Mouse (Mus musculus) lung, embryonic 14.5 days (tissue): ENCODE measurements around the gene Pgam1. TPM values are rescaled to one million over a fixed set of nuclear protein-coding genes. Genes with fewer than 3 reads are reported as not detected.
"Not testable (repeated sequence)": the region's sequence is repeated elsewhere in the genome, so short reads cannot be mapped to it uniquely, and the experiment has no call there.

ENCODE experiments used
- ATAC-seq: fragments of 200-750 bp; cut with Nextera tagmentation; 2 replicates; pipeline ENCODE4 v1.8.0; 2017; ENCODE audit warnings: mild to moderate bottlenecking, moderate TSS enrichment, moderate library complexity; ENCODE audit not compliant: insufficient read depth
- DNase-seq: peaks from one replicate; pipeline ENCODE4 v3.0.0-alpha.2; 2015
- H3K27ac ChIP-seq: fragments of 300-500 bp; sonication (generic); 2 replicates; pipeline ENCODE4 v1.5.1; 2014; ENCODE audit warnings: low read depth, mild to moderate bottlenecking, moderate library complexity
- H3K27me3 ChIP-seq: fragments of 300-500 bp; sonication (generic); 2 replicates; pipeline ENCODE4 v1.6.1; 2014; ENCODE audit warnings: low read length, control low read depth; ENCODE audit not compliant: insufficient read depth
- H3K36me3 ChIP-seq: fragments of 300-500 bp; sonication (generic); 2 replicates; pipeline ENCODE4 v1.6.1; 2014; ENCODE audit warnings: control low read depth; ENCODE audit not compliant: insufficient read depth
- H3K4me1 ChIP-seq: fragments of 300-500 bp; sonication (generic); 2 replicates; pipeline ENCODE4 v1.6.1; 2014; ENCODE audit warnings: antibody characterized with exemption, control low read depth; ENCODE audit not compliant: insufficient read depth
- H3K4me2 ChIP-seq: fragments of 300-500 bp; sonication (generic); 2 replicates; pipeline ENCODE4 v1.6.1; 2014; ENCODE audit warnings: mild to moderate bottlenecking
- H3K4me3 ChIP-seq: fragments of 300-500 bp; sonication (generic); 2 replicates; pipeline ENCODE4 v1.5.1; 2014; ENCODE audit warnings: low read depth, low read length
- H3K9ac ChIP-seq: fragments of 300-500 bp; sonication (generic); 2 replicates; pipeline ENCODE4 v1.6.1; 2014
- H3K9me3 ChIP-seq: fragments of 300-500 bp; sonication (generic); 2 replicates; pipeline ENCODE4 v1.6.1; 2016; ENCODE audit warnings: low read depth, low read length, control low read depth
- CTCF ChIP-seq: IDR thresholded peaks from 2 replicates; pipeline ENCODE4 v1.5.1; 2016; ENCODE audit warnings: antibody characterized with exemption, low read depth
- WGBS: fragments of 180-500 bp; shearing (Covaris S2); extraction: QIAGEN DNeasy Blood & Tissue Kit; methylation state at CpG from one replicate; pipeline ENCODE4 v1.1.7; 2014; 5-methylcytosine and 5-hydroxymethylcytosine counted together
- polyA plus RNA-seq: library from polyadenylated mRNA; unstranded; fragments of >200 nt; fragmentation: Nextera tagmentation; extraction: Ambion mirVana; gene quantifications from 2 replicates; pipeline ENCODE4 v1.2.1, GENCODE M21; 2014

Pgam1 gene
- 662 and 692 TPM in 2 replicates for polyA plus RNA-seq

GRCm38 (mm10) chr19:41911178-41912073 is at the start of gene Pgam1:
Pgam1 (plus strand) TSS chr19:41911923.
- 5% methylated on average over 54 of the region's 54 CpGs for WGBS
- Histone ChIP-seq H3K9me3 (no peaks in the 10 kb centered on the region), H3K9ac (peak within 1 kb of the TSS; percentile 97), H3K4me2 (peak within 1 kb of the TSS; percentile 76), H3K27ac (peak within 1 kb of the TSS; percentile 96), H3K4me3 (peak within 1 kb of the TSS; percentile 95), H3K4me1 (no peaks in the 10 kb centered on the region; the same call in 1 of the 2 replicates), H3K27me3 (no peaks in the 10 kb centered on the region), H3K36me3 (peaks cover 24% of the 10 kb centered on the region)
- ATAC-seq: peak; percentile 92
- TF ChIP-seq CTCF: no peak
- DNase-seq: peak; percentile 100

GRCm38 (mm10) chr19:41866707-41867106 is 45.0 kb upstream of the Pgam1 start:
- Histone ChIP-seq H3K36me3 (peaks cover 63% of the 10 kb centered on the region), H3K9ac (no peak overlapping the region), H3K27me3 (no peaks in the 10 kb centered on the region), H3K4me2 (no peak overlapping the region), H3K4me3 (no peak overlapping the region), H3K9me3 (no peaks in the 10 kb centered on the region), H3K4me1 (no peaks in the 10 kb centered on the region), H3K27ac (no peak overlapping the region)
- no peak for TF ChIP-seq CTCF
- DNase-seq (no peak), ATAC-seq (no peak)
- 84% methylated on average over 8 of the region's 8 CpGs for WGBS

GRCm38 (mm10) chr19:41869296-41869695 is 42.4 kb upstream of the Pgam1 start:
- H3K9ac ChIP-seq: no peak overlapping the region
- DNase-seq (no peak), ATAC-seq (no peak)
- no peak overlapping the region for H3K27ac ChIP-seq
- no peak overlapping the region for H3K4me3 ChIP-seq
- no peaks in the 10 kb centered on the region for H3K9me3 ChIP-seq
- no peak overlapping the region for H3K4me2 ChIP-seq
- H3K4me1 ChIP-seq: no peaks in the 10 kb centered on the region
- TF ChIP-seq CTCF: no peak
- WGBS: 94% methylated on average over 5 of the region's 5 CpGs
- peaks cover 74% of the 10 kb centered on the region for H3K36me3 ChIP-seq
- H3K27me3 ChIP-seq: no peaks in the 10 kb centered on the region

GRCm38 (mm10) chr19:41869946-41870345 is 41.8 kb upstream of the Pgam1 start:
- H3K9ac ChIP-seq, ATAC-seq, H3K4me2 ChIP-seq, H3K27ac ChIP-seq, H3K4me1 ChIP-seq, H3K4me3 ChIP-seq, H3K27me3 ChIP-seq, H3K9me3 ChIP-seq: not testable (repeated sequence)
- H3K36me3 ChIP-seq: peaks cover 77% of the 10 kb centered on the region
- DNase-seq: peak; percentile 11
- WGBS: 85% methylated on average over 5 of the region's 5 CpGs

GRCm38 (mm10) chr19:41872285-41872684 is 39.4 kb upstream of the Pgam1 start:
- no peak for DNase-seq
- no peaks in the 10 kb centered on the region for H3K4me1 ChIP-seq
- no peak overlapping the region for H3K4me3 ChIP-seq
- H3K9me3 ChIP-seq: no peaks in the 10 kb centered on the region
- no peak overlapping the region for H3K4me2 ChIP-seq
- H3K9ac ChIP-seq: no peak overlapping the region
- peaks cover 82% of the 10 kb centered on the region for H3K36me3 ChIP-seq
- TF ChIP-seq CTCF: no peak
- ATAC-seq: no peak
- no peak overlapping the region for H3K27ac ChIP-seq
- no peaks in the 10 kb centered on the region for H3K27me3 ChIP-seq
- 94% methylated on average over 2 of the region's 2 CpGs for WGBS

- no peak overlapping the region for H3K9ac ChIP-seq
- H3K27me3 ChIP-seq: no peaks in the 10 kb centered on the region
- H3K4me1 ChIP-seq: no peaks in the 10 kb centered on the region
- H3K9me3 ChIP-seq: no peaks in the 10 kb centered on the region
- ATAC-seq: no peak
- no peak for DNase-seq
- peaks cover 76% of the 10 kb centered on the region for H3K36me3 ChIP-seq
- H3K4me3 ChIP-seq: no peak overlapping the region
- WGBS: 89% methylated on average over 14 of the region's 14 CpGs
- H3K4me2 ChIP-seq: no peak overlapping the region
- H3K27ac ChIP-seq: no peak overlapping the region
- no peak for TF ChIP-seq CTCF
Measured at GRCm38 (mm10) chr19:41874356-41874755, 37.4 kb upstream of the Pgam1 start.

- Histone ChIP-seq H3K27ac (no peak overlapping the region), H3K9ac (no peak overlapping the region), H3K27me3 (no peaks in the 10 kb centered on the region), H3K9me3 (no peaks in the 10 kb centered on the region), H3K4me1 (no peaks in the 10 kb centered on the region), H3K36me3 (peaks cover 79% of the 10 kb centered on the region), H3K4me2 (no peak overlapping the region), H3K4me3 (no peak overlapping the region)
- DNase-seq (no peak), ATAC-seq (no peak)
- TF ChIP-seq CTCF: no peak
- WGBS: 95% methylated on average over 4 of the region's 4 CpGs
Measured at GRCm38 (mm10) chr19:41881842-41882241, 29.9 kb upstream of the Pgam1 start.
